Mouse (Mus musculus) heart, adult 2 months (tissue): ENCODE results near the gene Bcar3.

Source experiments
- CTCF ChIP-seq: fragments of 200-600 bp; IDR thresholded peaks from 2 replicates; pipeline ENCODE4 v1.8.1; 2022; ENCODE audit warnings: antibody characterized with exemption, mild to moderate bottlenecking, moderate library complexity
- EP300 ChIP-seq: fragments of 200-500 bp; IDR thresholded peaks from 2 replicates; pipeline ENCODE4 v1.6.1; 2011; ENCODE audit warnings: low read depth, low read length, control low read depth; ENCODE audit not compliant: insufficient read depth
- POLR2A ChIP-seq: fragments of 200-500 bp; IDR thresholded peaks from 2 replicates; pipeline ENCODE4 v1.6.1; 2011; ENCODE audit warnings: mild to moderate bottlenecking, low read depth, low read length, control low read depth; ENCODE audit not compliant: insufficient read depth

DNA sequence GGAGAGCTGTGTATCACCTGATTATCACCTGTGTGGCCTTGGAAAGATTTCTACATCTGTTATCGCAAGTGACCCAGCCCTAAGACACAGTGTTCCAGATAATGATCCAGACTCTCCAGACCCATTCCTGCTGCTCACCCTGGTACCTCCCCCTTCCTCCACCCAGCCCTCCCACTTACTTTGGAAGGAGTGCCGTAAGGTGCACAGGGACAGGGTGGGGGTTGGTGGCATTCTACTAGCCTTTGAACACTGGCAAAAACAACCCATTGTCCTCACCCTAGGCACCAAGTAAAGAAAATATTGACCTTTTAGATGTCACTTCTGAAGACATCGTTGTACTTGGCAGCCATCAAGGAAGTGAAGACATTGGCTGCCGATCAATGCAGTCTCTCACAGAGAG lies 180.9 kb downstream of the Bcar3 start:
- TF ChIP-seq CTCF: no peak
- no peak for TF ChIP-seq POLR2A
- TF ChIP-seq EP300: no peak
